Mouse (Mus musculus) limb, embryonic 12.5 days (tissue): ENCODE data around the gene Nrarp. TPM values are rescaled to one million over a fixed set of nuclear protein-coding genes. Genes with fewer than 3 reads are reported as not detected.
A peak's percentile ranks its signal among the peaks of the same experiment; 100 is the strongest.

Experiments
- ATAC-seq: fragments of 200-750 bp; cut with Nextera tagmentation; 2 replicates; pipeline ENCODE4 v1.8.0; 2017; ENCODE audit warnings: low read depth, moderate TSS enrichment; ENCODE audit not compliant: insufficient number of reproducible peaks, insufficient read depth, low FRiP score, low TSS enrichment
- H3K27ac ChIP-seq: fragments of 300-500 bp; sonication (generic); 2 replicates; pipeline ENCODE4 v1.5.1; 2016; ENCODE audit warnings: mild to moderate bottlenecking, moderate library complexity
- H3K27me3 ChIP-seq: fragments of 300-500 bp; sonication (generic); 2 replicates; pipeline ENCODE4 v1.6.1; 2016; ENCODE audit warnings: mild to moderate bottlenecking, moderate library complexity
- H3K36me3 ChIP-seq: fragments of 300-500 bp; sonication (generic); 2 replicates; pipeline ENCODE4 v1.6.1; 2016; ENCODE audit warnings: mild to moderate bottlenecking, moderate library complexity
- H3K4me1 ChIP-seq: fragments of 300-500 bp; sonication (generic); replicated peaks from 2 replicates; pipeline ENCODE4 v1.6.1; 2016
- H3K4me2 ChIP-seq: fragments of 300-500 bp; sonication (generic); 2 replicates; pipeline ENCODE4 v1.6.1; 2016; ENCODE audit warnings: mild to moderate bottlenecking, moderate library complexity
- H3K4me3 ChIP-seq: fragments of 300-500 bp; sonication (generic); replicated peaks from 2 replicates; pipeline ENCODE4 v1.5.1; 2016; ENCODE audit warnings: mild to moderate bottlenecking
- H3K9ac ChIP-seq: fragments of 300-500 bp; sonication (generic); replicated peaks from 2 replicates; pipeline ENCODE4 v1.6.1; 2016; ENCODE audit warnings: mild to moderate bottlenecking, moderate library complexity
- H3K9me3 ChIP-seq: fragments of 300-500 bp; sonication (generic); 2 replicates; pipeline ENCODE4 v1.6.1; 2016; ENCODE audit warnings: mild to moderate bottlenecking, moderate library complexity
- WGBS: fragments of 180-500 bp; shearing (Covaris S2); methylation state at CpG from one replicate; pipeline ENCODE4 v1.1.7; 2016; 5-methylcytosine and 5-hydroxymethylcytosine counted together
- polyA plus RNA-seq: library from polyadenylated mRNA; unstranded; fragments of >200 nt; fragmentation: Nextera tagmentation; extraction: Ambion mirVana; gene quantifications from 2 replicates; pipeline ENCODE4 v1.2.1, GENCODE M21; 2016

Gene Nrarp
- polyA plus RNA-seq, result 20.6 and 23.1 TPM in 2 replicates

- Histone ChIP-seq H3K4me1 (peaks cover 67% of the 10 kb centered on the region), H3K9ac (peak within 1 kb of the TSS; percentile 54), H3K27ac (peak within 1 kb of the TSS; percentile 67), H3K4me3 (peak within 1 kb of the TSS; percentile 58), H3K36me3 (no peaks in the 10 kb centered on the region), H3K4me2 (peak within 1 kb of the TSS; percentile 86), H3K9me3 (no peaks in the 10 kb centered on the region), H3K27me3 (peaks cover 76% of the 10 kb centered on the region)
- ATAC-seq, result peak; percentile 68; the same call in 1 of the 2 replicates
- WGBS, result under 1% methylated on average over 35 of the region's 35 CpGs
Measured at GRCm38 (mm10) chr2:25180478-25180903, at the start of gene Nrarp. Gene Nrarp, plus strand, starts transcription at chr2:25180758.

- H3K4me3 ChIP-seq, result no peak overlapping the region
- H3K27me3 ChIP-seq, result no peaks in the 10 kb centered on the region
- no peaks in the 10 kb centered on the region for H3K36me3 ChIP-seq
- peaks cover 12% of the 10 kb centered on the region for H3K4me1 ChIP-seq
- H3K9ac ChIP-seq, result no peak overlapping the region
- no peaks in the 10 kb centered on the region for H3K9me3 ChIP-seq
- WGBS, result 79% methylated on average over 9 of the region's 9 CpGs
- no peak overlapping the region for H3K4me2 ChIP-seq
- no peak for ATAC-seq
- no peak overlapping the region for H3K27ac ChIP-seq
Measured at GRCm38 (mm10) chr2:25131601-25132000, 49.0 kb upstream of the Nrarp start.

- Histone ChIP-seq H3K27ac (no peak overlapping the region), H3K4me3 (no peak overlapping the region), H3K4me1 (no peaks in the 10 kb centered on the region), H3K36me3 (no peaks in the 10 kb centered on the region), H3K4me2 (no peak overlapping the region), H3K27me3 (no peaks in the 10 kb centered on the region), H3K9ac (no peak overlapping the region), H3K9me3 (peaks cover 3% of the 10 kb centered on the region; the same call in 1 of the 2 replicates)
- WGBS, result 75% methylated on average over 6 of the region's 6 CpGs
- ATAC-seq, result no peak
Measured at GRCm38 (mm10) chr2:25137832-25138231, 42.7 kb upstream of the Nrarp start.

GRCm38 (mm10) chr2:25141185-25141584, 39.4 kb upstream of the Nrarp start:
- Histone ChIP-seq H3K4me3 (no peak overlapping the region), H3K27ac (no peak overlapping the region), H3K36me3 (no peaks in the 10 kb centered on the region), H3K4me2 (no peak overlapping the region), H3K9me3 (peaks cover 3% of the 10 kb centered on the region; the same call in 1 of the 2 replicates), H3K4me1 (no peaks in the 10 kb centered on the region), H3K27me3 (no peaks in the 10 kb centered on the region), H3K9ac (no peak overlapping the region)
- ATAC-seq, result no peak
- 63% methylated on average over 4 of the region's 4 CpGs for WGBS

- no peak for ATAC-seq
- 84% methylated on average over 5 of the region's 5 CpGs for WGBS
- Histone ChIP-seq H3K27ac (no peak overlapping the region), H3K27me3 (no peaks in the 10 kb centered on the region), H3K36me3 (no peaks in the 10 kb centered on the region), H3K4me2 (no peak overlapping the region), H3K4me3 (no peak overlapping the region), H3K9me3 (peaks cover 3% of the 10 kb centered on the region; the same call in 1 of the 2 replicates), H3K4me1 (no peaks in the 10 kb centered on the region), H3K9ac (no peak overlapping the region)
Measured at GRCm38 (mm10) chr2:25141921-25142320, 38.6 kb upstream of the Nrarp start.

- no peak overlapping the region for H3K27ac ChIP-seq
Measured at GRCm38 (mm10) chr2:25145346-25145745, 35.2 kb upstream of the Nrarp start.

GRCm38 (mm10) chr2:25147398-25147797, 33.2 kb upstream of the Nrarp start:
- no peak overlapping the region for H3K27ac ChIP-seq
- WGBS, result 77% methylated on average over 5 of the region's 5 CpGs

More at GRCm38 (mm10) chr2:25145346-25145745, 35.2 kb upstream of the Nrarp start:
- no peak for ATAC-seq
- no peak overlapping the region for H3K4me2 ChIP-seq
- H3K4me3 ChIP-seq, result no peak overlapping the region
- no peaks in the 10 kb centered on the region; the same call in 1 of the 2 replicates for H3K27me3 ChIP-seq
- no peak overlapping the region for H3K9ac ChIP-seq
- 75% methylated on average over 6 of the region's 6 CpGs for WGBS
- H3K9me3 ChIP-seq, result peaks cover 3% of the 10 kb centered on the region; the same call in 1 of the 2 replicates
- no peaks in the 10 kb centered on the region for H3K36me3 ChIP-seq
- H3K4me1 ChIP-seq, result no peaks in the 10 kb centered on the region

GRCm38 (mm10) chr2:25147892-25148291, 32.7 kb upstream of the Nrarp start:
- no peak overlapping the region for H3K9ac ChIP-seq
- H3K4me1 ChIP-seq, result no peaks in the 10 kb centered on the region
- H3K27ac ChIP-seq, result no peak overlapping the region
- H3K4me2 ChIP-seq, result no peak overlapping the region
- H3K9me3 ChIP-seq, result no peaks in the 10 kb centered on the region
- 0 out of 2 replicates have a peak, but pooled peaks have one; percentile 27 for ATAC-seq
- WGBS, result 55% methylated on average over 5 of the region's 5 CpGs
- H3K4me3 ChIP-seq, result no peak overlapping the region
- no peaks in the 10 kb centered on the region for H3K36me3 ChIP-seq
- no peaks in the 10 kb centered on the region; the same call in 1 of the 2 replicates for H3K27me3 ChIP-seq

More at GRCm38 (mm10) chr2:25147398-25147797, 33.2 kb upstream of the Nrarp start:
- no peak for ATAC-seq
- H3K4me2 ChIP-seq, result no peak overlapping the region
- no peaks in the 10 kb centered on the region; the same call in 1 of the 2 replicates for H3K27me3 ChIP-seq
- H3K9ac ChIP-seq, result no peak overlapping the region
- no peak overlapping the region for H3K4me3 ChIP-seq
- H3K4me1 ChIP-seq, result no peaks in the 10 kb centered on the region
- no peaks in the 10 kb centered on the region for H3K9me3 ChIP-seq
- no peaks in the 10 kb centered on the region for H3K36me3 ChIP-seq

- no peak overlapping the region for H3K9ac ChIP-seq
- no peak overlapping the region for H3K27ac ChIP-seq
- H3K27me3 ChIP-seq, result no peaks in the 10 kb centered on the region; the same call in 1 of the 2 replicates
- H3K4me1 ChIP-seq, result no peaks in the 10 kb centered on the region
- no peaks in the 10 kb centered on the region for H3K9me3 ChIP-seq
- WGBS, result 71% methylated on average over 2 of the region's 2 CpGs
- H3K4me3 ChIP-seq, result no peak overlapping the region
- no peak for ATAC-seq
- H3K4me2 ChIP-seq, result no peak overlapping the region
- no peaks in the 10 kb centered on the region for H3K36me3 ChIP-seq
Measured at GRCm38 (mm10) chr2:25149643-25150042, 30.9 kb upstream of the Nrarp start.

- H3K9ac ChIP-seq, result no peak overlapping the region
- ATAC-seq, result no peak
- no peaks in the 10 kb centered on the region for H3K9me3 ChIP-seq
- no peak overlapping the region for H3K4me3 ChIP-seq
- H3K27ac ChIP-seq, result no peak overlapping the region
- no peak overlapping the region for H3K4me2 ChIP-seq
- no peaks in the 10 kb centered on the region for H3K36me3 ChIP-seq
- 75% methylated on average over 4 of the region's 4 CpGs for WGBS
- no peaks in the 10 kb centered on the region; the same call in 1 of the 2 replicates for H3K27me3 ChIP-seq
- no peaks in the 10 kb centered on the region for H3K4me1 ChIP-seq
Measured at GRCm38 (mm10) chr2:25151280-25151956, 29.1 kb upstream of the Nrarp start.

GRCm38 (mm10) chr2:25156177-25156576, 24.4 kb upstream of the Nrarp start:
- WGBS, result 82% methylated on average over 3 of the region's 3 CpGs
- ATAC-seq, result no peak
- Histone ChIP-seq H3K4me2 (no peak overlapping the region), H3K4me1 (no peaks in the 10 kb centered on the region), H3K27me3 (no peaks in the 10 kb centered on the region), H3K9me3 (no peaks in the 10 kb centered on the region), H3K4me3 (no peak overlapping the region), H3K27ac (no peak overlapping the region), H3K36me3 (no peaks in the 10 kb centered on the region), H3K9ac (no peak overlapping the region)
